Mouse (Mus musculus): ENCODE data around the gene Slc6a17.

DNA sequence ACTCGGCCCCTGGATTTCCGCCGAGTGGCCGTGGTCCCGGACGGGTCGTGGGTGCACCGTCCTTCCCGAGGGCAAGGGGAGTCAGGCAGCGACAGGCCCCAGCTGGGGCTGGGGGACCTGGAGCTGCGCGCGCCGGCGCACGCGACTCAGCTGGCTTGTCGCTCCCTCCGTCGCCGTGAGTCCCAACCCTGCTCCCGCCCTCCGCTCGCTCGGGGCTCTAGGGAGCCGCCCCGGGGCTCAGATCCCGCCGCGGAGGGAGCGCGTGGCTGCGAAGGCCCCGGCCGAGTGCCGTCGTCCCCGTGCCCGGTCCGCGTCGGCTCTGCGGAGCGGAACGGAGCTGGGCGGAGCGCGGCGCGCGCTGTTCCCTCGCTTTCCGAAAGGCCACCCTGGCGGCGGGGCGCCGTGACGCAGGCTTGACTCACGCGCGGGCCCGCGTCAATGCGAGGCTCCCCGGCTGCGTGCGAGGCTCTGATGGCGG, at the start of gene Slc6a17:
- TF ChIP-seq EP300 (IDR thresholded peaks at IDR 0.05; ENCODE audit: low read depth) (no peak), CTCF (IDR thresholded peaks at IDR 0.05; ENCODE audit: low read depth) (no peak)

All from liver, postnatal 0 days (tissue).